Mouse (Mus musculus) forebrain, embryonic 10.5 days (tissue): ENCODE results near the gene Mthfr. TPM values are rescaled to one million over a fixed set of nuclear protein-coding genes. Genes with fewer than 3 reads are reported as not detected.

Experiments used
- DNase-seq: peaks from one replicate; pipeline ENCODE4 v3.0.0-alpha.2; 2017; ENCODE audit warnings: low spot score; ENCODE audit errors: extremely low spot score
- H3K27ac ChIP-seq: fragments of 300-500 bp; sonication (generic); 2 replicates; pipeline ENCODE4 v1.5.1; 2016; ENCODE audit warnings: mild to moderate bottlenecking
- H3K27me3 ChIP-seq: fragments of 300-500 bp; sonication (generic); 2 replicates; pipeline ENCODE4 v1.6.1; 2016; ENCODE audit warnings: mild to moderate bottlenecking; ENCODE audit not compliant: poor library complexity, severe bottlenecking
- H3K36me3 ChIP-seq: fragments of 300-500 bp; sonication (generic); replicated peaks from 2 replicates; pipeline ENCODE4 v1.6.1; 2016; ENCODE audit warnings: mild to moderate bottlenecking, moderate library complexity
- H3K4me1 ChIP-seq: fragments of 300-500 bp; sonication (generic); 2 replicates; pipeline ENCODE4 v1.6.1; 2016
- H3K4me3 ChIP-seq: fragments of 300-500 bp; sonication (generic); 2 replicates; pipeline ENCODE4 v1.5.1; 2016; ENCODE audit warnings: mild to moderate bottlenecking, moderate library complexity
- H3K9me3 ChIP-seq: fragments of 300-500 bp; sonication (generic); 2 replicates; pipeline ENCODE4 v1.6.1; 2016; ENCODE audit warnings: mild to moderate bottlenecking, moderate library complexity
- WGBS: fragments of 180-500 bp; shearing (Covaris S2); methylation state at CpG from one replicate; pipeline ENCODE4 v1.1.7; 2016; 5-methylcytosine and 5-hydroxymethylcytosine counted together
- polyA plus RNA-seq: library from polyadenylated mRNA; unstranded; fragments of >200 nt; fragmentation: Nextera tagmentation; extraction: Ambion mirVana; gene quantifications from 2 replicates; pipeline ENCODE4 v1.2.1, GENCODE M21; 2016

Mthfr gene
- polyA plus RNA-seq, 1 experiment from 2014 or later, result 30.1 TPM

DNA sequence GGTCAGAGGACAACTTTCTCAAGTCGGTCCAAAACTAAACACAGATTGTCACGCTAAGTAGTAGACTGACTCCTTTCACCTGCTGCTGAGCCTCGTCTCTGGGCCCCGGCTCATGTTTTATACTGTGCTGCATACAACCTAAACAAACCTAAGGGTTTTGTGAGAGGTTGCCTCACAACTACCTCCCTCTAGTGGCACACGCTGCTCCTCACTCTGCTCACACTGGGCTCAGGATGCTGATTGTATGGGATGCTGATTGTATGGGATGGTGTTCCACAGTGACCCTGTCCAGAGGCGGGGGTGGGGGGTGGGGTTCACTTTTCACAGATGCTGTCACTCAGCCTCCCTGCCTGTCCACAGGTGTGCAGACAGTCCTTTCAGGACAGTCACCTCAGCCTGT, 40.3 kb downstream of the Mthfr start:
- H3K36me3 ChIP-seq, result peaks cover 33% of the 10 kb centered on the region
- no peak overlapping the region for H3K4me3 ChIP-seq
- WGBS, result 72% methylated on average over 6 of the region's 6 CpGs
- no peaks in the 10 kb centered on the region for H3K9me3 ChIP-seq
- H3K4me1 ChIP-seq, result peaks cover 32% of the 10 kb centered on the region
- H3K27me3 ChIP-seq, result no peaks in the 10 kb centered on the region
- H3K27ac ChIP-seq, result no peak overlapping the region
- no peak for DNase-seq

DNA sequence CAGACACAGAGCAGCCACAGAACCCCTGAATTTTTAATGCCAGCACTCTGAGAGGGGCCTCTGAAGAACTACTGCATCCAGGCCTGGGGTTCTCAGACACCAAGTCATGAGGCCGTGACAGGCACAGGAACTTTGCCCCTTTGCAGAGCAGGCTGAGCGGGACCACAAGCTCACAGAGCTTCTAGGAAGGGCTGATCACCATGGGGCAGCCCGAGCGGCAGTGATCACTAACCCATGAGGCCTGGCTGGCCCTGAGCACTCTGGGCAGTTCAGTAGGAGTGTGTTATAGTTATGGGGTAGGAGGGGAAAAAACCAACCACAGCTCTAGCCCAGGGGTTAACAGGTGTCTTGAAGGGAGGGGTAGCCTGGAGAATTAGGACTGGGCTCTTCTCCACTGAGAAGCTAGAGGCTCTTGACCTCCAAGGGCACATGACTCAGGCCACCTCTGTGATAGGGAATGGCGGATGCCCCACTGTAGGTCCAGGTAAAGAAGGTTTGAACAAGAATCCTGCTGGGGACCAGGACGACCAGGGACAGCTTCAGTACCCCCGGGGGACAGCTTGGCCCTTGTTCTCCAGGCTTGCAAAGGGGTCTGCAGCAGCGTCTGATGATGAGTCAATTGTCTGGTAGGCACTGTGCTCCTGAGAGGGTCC, 41.2 kb downstream of the Mthfr start:
- Histone ChIP-seq H3K27me3 (no peaks in the 10 kb centered on the region), H3K4me3 (no peak overlapping the region), H3K4me1 (peaks cover 35% of the 10 kb centered on the region), H3K27ac (no peak overlapping the region), H3K36me3 (peaks cover 33% of the 10 kb centered on the region), H3K9me3 (no peaks in the 10 kb centered on the region)
- DNase-seq, result no peak
- WGBS, result 88% methylated on average over 8 of the region's 8 CpGs

DNA sequence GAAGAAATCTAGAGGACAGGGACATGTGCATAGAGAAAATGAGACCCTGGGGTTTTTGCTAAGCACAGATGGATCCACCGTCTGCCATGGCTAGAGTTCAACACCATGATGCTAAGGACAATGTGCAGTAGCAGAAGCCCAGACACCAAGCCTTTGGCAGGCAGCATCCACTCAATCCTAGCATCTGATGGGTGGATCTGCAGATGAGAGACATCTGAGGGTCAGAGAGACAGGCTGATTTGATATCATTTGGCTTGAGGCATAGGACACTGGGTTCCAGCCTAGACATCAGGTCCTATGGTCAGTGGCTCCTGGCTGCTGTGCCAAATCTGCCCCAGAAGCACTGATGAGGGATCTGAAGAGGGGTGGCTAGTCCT, 41.7 kb downstream of the Mthfr start:
- no peak overlapping the region for H3K27ac ChIP-seq
- 95% methylated on average over 1 of the region's 1 CpGs for WGBS
- H3K4me3 ChIP-seq, result no peak overlapping the region
- DNase-seq, result no peak
- peaks cover 33% of the 10 kb centered on the region for H3K36me3 ChIP-seq
- no peaks in the 10 kb centered on the region for H3K9me3 ChIP-seq
- peaks cover 35% of the 10 kb centered on the region for H3K4me1 ChIP-seq
- no peaks in the 10 kb centered on the region for H3K27me3 ChIP-seq

DNA sequence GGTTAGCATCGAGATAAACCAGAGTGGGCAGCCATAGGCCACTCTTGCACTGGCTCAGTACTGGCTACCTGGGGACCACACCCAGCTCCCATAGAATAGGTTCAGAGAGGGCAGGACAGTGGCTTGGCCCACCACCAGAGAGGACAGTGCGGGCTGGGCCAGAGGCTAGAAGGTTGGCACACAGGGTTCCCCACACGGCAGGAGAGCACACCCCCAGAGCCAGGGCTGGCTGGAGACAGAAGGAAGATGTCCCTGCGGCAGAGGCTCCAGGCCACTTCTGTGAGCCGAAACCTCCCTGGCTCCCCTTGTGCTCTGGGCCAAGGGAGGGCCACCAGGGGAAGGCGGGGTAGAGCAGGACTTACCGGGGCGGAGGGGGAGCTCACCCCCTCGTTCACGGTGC, 42.3 kb downstream of the Mthfr start:
- H3K4me3 ChIP-seq, result no peak overlapping the region
- DNase-seq, result no peak
- peaks cover 38% of the 10 kb centered on the region for H3K4me1 ChIP-seq
- H3K27me3 ChIP-seq, result no peaks in the 10 kb centered on the region
- H3K36me3 ChIP-seq, result peaks cover 33% of the 10 kb centered on the region
- 88% methylated on average over 10 of the region's 10 CpGs for WGBS
- no peak overlapping the region for H3K27ac ChIP-seq
- no peaks in the 10 kb centered on the region for H3K9me3 ChIP-seq

DNA sequence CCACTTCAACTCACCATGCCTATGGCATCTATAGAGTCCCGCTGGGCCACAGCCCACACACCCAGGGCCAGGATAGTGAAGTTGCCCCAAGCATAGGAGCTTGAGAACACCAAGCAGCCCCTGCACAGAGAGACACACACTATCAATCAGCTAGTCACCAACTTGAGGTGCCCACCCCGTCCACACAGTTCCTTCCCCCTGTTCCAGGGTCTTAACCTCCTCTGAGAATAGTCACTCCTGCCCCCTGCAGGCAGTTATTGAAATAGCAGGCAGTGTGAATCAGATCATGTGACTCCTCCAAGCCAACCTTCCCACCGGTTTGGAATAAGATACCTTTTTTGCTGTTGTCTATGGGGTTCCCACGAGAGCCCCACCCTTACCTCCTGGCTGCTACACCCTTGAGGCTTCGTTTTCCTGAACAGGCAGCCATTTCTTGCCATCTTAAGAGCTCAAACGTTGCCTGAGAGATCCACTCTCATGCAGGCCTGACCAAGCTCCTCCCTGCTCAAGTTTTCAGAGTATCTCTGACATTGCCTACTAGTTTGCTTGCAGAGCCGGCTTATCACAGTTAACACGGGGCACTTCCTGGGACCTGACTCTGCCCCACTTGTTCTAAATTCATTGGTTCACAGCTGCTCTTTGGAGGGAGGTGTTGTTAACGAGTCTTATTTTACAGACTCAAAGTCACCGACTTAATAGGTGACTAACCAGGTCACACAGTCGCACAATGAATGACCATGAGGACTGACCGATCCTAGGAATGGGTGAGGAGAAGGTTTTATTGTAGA, 43.6 kb downstream of the Mthfr start:
- Histone ChIP-seq H3K27ac (no peak overlapping the region), H3K27me3 (no peaks in the 10 kb centered on the region), H3K4me3 (no peak overlapping the region), H3K9me3 (no peaks in the 10 kb centered on the region), H3K36me3 (peaks cover 33% of the 10 kb centered on the region), H3K4me1 (peaks cover 50% of the 10 kb centered on the region)
- peak; percentile 57 for DNase-seq
- WGBS, result 54% methylated on average over 12 of the region's 12 CpGs

DNA sequence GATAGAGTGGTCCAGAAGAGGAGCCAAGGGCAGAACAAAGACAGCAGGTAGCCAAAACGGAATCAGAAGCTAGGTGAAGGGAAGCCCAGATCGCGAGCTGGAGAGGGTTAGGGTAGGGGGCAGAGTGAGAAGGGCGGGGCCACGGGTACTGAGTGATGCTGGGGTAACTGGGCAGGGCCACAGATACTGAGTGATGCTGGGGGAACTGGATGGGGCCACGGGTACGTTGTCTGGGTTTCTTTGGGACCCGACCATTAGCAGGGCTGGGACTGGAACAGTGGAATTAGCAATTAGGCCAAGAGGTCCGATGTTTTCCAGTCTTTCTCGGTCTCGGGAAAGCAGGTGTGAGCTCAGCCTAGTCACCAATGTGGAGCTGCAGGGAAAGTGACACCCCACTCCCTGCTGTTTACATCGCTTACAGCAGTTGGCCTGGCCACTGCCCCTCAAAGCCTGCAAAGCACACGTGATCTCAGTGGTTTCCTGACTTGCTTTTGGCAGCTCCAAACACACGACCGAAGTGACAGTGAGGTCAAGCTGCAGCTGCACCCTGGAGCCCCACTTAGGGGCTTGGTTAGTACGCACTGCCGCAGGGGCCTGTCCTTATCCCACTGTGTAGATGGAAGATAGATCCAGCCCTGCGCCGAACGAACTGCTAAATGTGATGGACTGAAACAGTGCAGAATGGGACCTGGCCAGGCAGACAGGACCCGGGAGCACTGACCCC, 44.5 kb downstream of the Mthfr start:
- Histone ChIP-seq H3K4me3 (no peak overlapping the region), H3K27me3 (no peaks in the 10 kb centered on the region), H3K36me3 (peaks cover 33% of the 10 kb centered on the region), H3K27ac (0 out of 2 replicates have a peak overlapping the region, but pooled peaks have one; percentile 3), H3K4me1 (peaks cover 59% of the 10 kb centered on the region), H3K9me3 (no peaks in the 10 kb centered on the region)
- no peak for DNase-seq
- 69% methylated on average over 21 of the region's 21 CpGs for WGBS

DNA sequence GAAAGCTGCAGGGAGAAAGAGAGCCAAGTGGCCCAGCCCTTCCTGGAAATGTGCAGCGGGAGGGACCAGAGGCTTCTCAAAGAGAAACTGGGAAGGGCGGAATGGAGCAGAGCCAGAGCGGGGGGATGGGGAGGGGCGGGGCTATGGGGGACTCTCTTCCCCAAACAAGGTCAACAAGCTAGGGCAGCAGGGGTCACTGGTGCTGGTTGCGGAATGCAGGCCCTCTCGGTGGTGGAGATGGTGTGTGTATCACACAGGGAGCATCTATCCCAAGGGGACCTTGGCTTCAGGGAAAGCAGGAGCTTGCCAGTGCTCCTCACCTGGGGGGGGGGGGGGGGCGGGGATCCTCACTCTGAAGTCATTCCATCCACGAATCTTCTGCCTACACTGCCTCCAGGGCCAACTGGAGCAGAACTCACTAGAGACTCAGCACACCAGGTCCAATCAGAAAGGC, 45.4 kb downstream of the Mthfr start:
- Histone ChIP-seq H3K36me3 (peaks cover 31% of the 10 kb centered on the region), H3K9me3 (no peaks in the 10 kb centered on the region), H3K4me3 (0 out of 2 replicates have a peak overlapping the region, but pooled peaks have one; percentile 4), H3K27ac (0 out of 2 replicates have a peak overlapping the region, but pooled peaks have one; percentile 42), H3K4me1 (peaks cover 69% of the 10 kb centered on the region), H3K27me3 (no peaks in the 10 kb centered on the region)
- WGBS, result 15% methylated on average over 7 of the region's 8 CpGs
- peak; percentile 38 for DNase-seq

DNA sequence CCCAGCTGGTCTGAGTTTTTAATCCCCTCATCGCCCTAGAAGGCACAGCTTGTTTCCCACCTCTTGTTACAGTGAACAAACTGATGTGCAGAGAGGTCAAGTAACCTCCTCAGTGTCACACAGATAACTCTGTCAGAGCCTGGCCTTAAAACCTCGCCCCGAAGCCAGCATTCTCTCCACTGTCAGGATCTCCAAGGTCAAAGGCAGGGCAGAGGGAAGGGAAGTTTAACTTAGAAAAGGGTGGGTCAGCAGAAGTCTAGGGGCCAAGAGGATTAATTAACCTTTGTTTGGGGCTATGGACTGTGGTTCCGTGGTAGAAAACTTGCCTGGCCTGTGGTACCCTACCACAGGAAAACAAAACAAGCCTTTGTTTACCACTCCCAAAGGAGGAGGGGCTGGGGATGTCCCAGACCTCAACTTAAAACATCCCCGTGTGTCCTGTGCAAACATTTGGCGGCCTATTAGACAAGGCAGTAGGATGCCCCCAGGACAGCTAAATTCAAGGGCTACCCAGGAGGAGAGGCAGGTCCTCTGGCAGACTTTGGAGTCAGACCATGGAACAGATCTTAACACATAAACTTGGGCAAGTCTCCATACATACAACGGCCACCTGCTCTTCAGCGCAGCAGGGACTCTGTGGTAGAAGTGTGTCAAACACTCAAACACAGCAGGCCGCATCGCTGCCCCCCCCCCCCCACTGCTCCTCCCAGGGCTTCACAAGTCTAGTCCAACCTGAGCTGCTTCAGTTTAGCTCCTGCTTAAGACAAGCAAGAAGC, 46.4 kb downstream of the Mthfr start:
- DNase-seq, result no peak
- Histone ChIP-seq H3K27me3 (no peaks in the 10 kb centered on the region), H3K4me1 (peaks cover 71% of the 10 kb centered on the region), H3K9me3 (no peaks in the 10 kb centered on the region), H3K4me3 (no peak overlapping the region), H3K27ac (no peak overlapping the region; the same call in 1 of the 2 replicates), H3K36me3 (peaks cover 21% of the 10 kb centered on the region)
- 51% methylated on average over 10 of the region's 10 CpGs for WGBS

DNA sequence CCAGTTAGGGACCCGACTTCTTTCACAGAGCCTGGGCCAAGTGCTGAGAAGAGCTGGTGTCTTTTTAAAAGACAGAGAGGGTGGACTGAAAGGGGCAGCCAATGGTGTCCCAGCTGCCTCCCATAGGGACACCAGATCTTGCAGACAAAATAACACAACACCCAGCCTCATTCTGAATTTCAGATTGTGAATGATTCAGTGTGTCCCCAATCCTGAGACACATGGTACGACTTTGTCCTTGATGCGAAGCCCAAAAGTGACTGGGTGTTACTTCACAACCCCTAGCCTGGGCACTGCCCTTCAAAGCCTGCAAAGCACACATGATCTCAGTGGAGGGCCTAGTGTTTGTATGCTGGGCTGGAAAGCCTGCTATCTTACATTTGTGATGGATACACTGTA, 47.0 kb downstream of the Mthfr start:
- 73% methylated on average over 3 of the region's 3 CpGs for WGBS
- H3K27me3 ChIP-seq, result no peaks in the 10 kb centered on the region
- H3K4me1 ChIP-seq, result peaks cover 71% of the 10 kb centered on the region
- peaks cover 15% of the 10 kb centered on the region for H3K36me3 ChIP-seq
- no peak for DNase-seq
- H3K27ac ChIP-seq, result no peak overlapping the region
- H3K4me3 ChIP-seq, result no peak overlapping the region
- no peaks in the 10 kb centered on the region for H3K9me3 ChIP-seq

DNA sequence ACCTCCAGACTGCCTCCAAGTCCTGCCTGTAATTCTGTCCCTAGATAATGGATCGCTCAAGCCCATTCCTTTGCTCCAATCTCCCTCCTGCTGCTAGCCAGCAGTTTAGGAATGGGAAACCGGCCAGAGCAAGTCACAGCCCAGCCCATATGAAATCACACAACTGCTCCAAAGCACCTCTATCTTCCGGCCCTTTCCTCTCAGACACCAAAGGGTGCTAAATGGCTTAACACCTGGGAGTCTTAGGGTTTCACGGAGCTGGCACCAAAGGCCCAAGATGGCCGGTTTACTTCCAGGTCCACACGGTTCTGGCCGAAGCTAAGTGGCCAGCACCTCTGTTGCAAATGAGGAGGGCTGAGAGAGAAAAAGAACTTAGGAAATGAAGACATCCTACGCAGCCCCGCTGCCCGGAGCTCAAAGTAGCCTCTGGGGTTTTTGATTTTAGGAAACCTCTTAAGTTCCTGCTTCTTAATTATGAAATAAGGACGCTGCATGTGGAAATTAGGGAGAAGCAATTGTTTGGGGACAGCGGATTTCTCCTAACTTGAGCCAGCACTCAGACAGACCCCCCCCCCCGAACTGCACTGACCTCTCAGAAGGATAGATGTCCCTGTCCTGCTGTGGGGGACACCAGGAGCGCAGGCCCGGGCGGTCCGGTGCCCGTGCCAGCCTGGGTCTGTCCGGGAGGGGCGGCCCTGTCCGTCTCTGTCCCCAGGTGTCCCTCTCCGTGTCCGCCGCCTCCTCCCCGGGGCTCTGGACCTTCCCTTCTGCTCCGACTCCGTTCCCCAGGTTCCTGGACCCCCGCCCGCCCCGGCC, 48.4 kb downstream of the Mthfr start:
- H3K36me3 ChIP-seq, result 0 out of 2 replicates have a peak, but pooled peaks cover 3% of the 10 kb centered on the region
- H3K27me3 ChIP-seq, result no peaks in the 10 kb centered on the region
- peak overlapping the region; percentile 86 for H3K4me3 ChIP-seq
- peak overlapping the region; percentile 93 for H3K27ac ChIP-seq
- DNase-seq, result peak; percentile 33
- 3% methylated on average over 30 of the region's 30 CpGs for WGBS
- H3K9me3 ChIP-seq, result no peaks in the 10 kb centered on the region
- H3K4me1 ChIP-seq, result peaks cover 70% of the 10 kb centered on the region

DNA sequence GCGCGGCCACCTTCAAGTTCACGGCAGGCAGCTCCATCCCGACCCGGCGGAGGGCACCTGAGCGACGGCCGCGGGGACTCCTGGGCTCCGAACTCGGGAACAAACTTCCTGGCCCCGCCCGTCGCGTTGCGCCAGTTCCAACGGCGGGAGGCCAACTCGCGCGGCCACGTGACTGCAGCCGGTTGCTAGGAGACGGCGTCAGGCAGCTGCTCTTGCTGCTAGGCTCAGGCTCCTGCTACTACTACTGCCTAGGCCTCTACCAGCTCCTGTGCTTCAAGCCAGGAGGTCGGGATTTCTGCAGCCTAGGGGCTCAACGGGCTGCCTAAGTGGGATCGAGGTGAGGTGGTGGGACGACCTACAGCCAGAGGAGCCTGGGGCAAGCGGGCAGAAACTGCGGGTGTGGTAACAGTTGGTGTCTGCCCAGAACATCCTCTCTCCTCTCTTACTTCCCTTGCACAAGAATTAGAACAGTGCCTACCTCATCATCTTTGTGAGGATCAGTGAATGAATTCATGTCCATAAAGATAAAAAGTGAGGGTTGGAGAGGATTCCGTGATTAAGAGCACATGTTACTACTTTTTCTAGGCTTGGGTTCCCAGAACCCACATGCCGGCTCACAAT, 49.1 kb downstream of the Mthfr start, which contains the start of gene Agtrap:
Agtrap (minus strand) TSS at position 125 of the 621 bp plus-strand sequence.
- 5% methylated on average over 34 of the region's 34 CpGs for WGBS
- DNase-seq, result peak; percentile 94
- Histone ChIP-seq H3K36me3 (0 out of 2 replicates have a peak, but pooled peaks cover 3% of the 10 kb centered on the region), H3K27me3 (no peaks in the 10 kb centered on the region), H3K4me1 (peaks cover 63% of the 10 kb centered on the region), H3K27ac (peak within 1 kb of the TSS; percentile 93), H3K9me3 (no peaks in the 10 kb centered on the region), H3K4me3 (peak within 1 kb of the TSS; percentile 86)
